Mouse (Mus musculus) E14TG2a.4 (cell line): ENCODE data around the gene D330045A20Rik.
"Not testable (repeated sequence)": the region's sequence is repeated elsewhere in the genome, so short reads cannot be mapped to it uniquely, and the experiment has no call there.

Experiments
- H3K27me3 ChIP-seq: 2 replicates; pipeline ENCODE4 v1.6.1; 2014; ENCODE audit warnings: low read length, control low read depth; ENCODE audit not compliant: insufficient read depth
- H3K36me3 ChIP-seq: 2 replicates; pipeline ENCODE4 v1.6.1; 2014; ENCODE audit warnings: low read length, control low read depth; ENCODE audit not compliant: insufficient read depth
- H3K4me1 ChIP-seq: replicated peaks from 2 replicates; pipeline ENCODE4 v1.6.1; 2014; ENCODE audit warnings: low read depth, low read length, control low read depth
- H3K4me3 ChIP-seq: replicated peaks from 2 replicates; pipeline ENCODE4 v1.5.1; 2014; ENCODE audit warnings: mild to moderate bottlenecking, low read length
- H3K9me3 ChIP-seq: 2 replicates; pipeline ENCODE4 v1.6.1; 2014; ENCODE audit warnings: low read length, control low read depth
- CTCF ChIP-seq: conservative IDR thresholded peaks from 2 replicates; pipeline ENCODE4 v1.5.1; 2014; ENCODE audit warnings: low read length
- NANOG ChIP-seq: IDR thresholded peaks from 2 replicates; pipeline ENCODE4 v1.6.1; 2014; ENCODE audit warnings: borderline replicate concordance, low read length, mixed read lengths
- POU5F1 ChIP-seq: IDR thresholded peaks from 2 replicates; pipeline ENCODE4 v1.6.1; 2014; ENCODE audit warnings: low read length, borderline replicate concordance

Gene D330045A20Rik

GRCm38 (mm10) chrX:139562255-139562924 is 82.2 kb downstream of the D330045A20Rik start:
- Histone ChIP-seq H3K4me3 (no peak overlapping the region), H3K9me3 (no peaks in the 10 kb centered on the region), H3K27me3 (no peaks in the 10 kb centered on the region), H3K36me3 (no peaks in the 10 kb centered on the region), H3K4me1 (no peaks in the 10 kb centered on the region)
- TF ChIP-seq POU5F1 = no peak
- TF ChIP-seq NANOG = no peak
- TF ChIP-seq CTCF = no peak

- no peak within 1 kb of the TSS for H3K4me3 ChIP-seq
- no peaks in the 10 kb centered on the region for H3K36me3 ChIP-seq
- TF ChIP-seq NANOG = no peak
- no peak for TF ChIP-seq CTCF
- TF ChIP-seq POU5F1 = no peak
- H3K4me1 ChIP-seq = no peaks in the 10 kb centered on the region
- no peaks in the 10 kb centered on the region for H3K27me3 ChIP-seq
- no peaks in the 10 kb centered on the region for H3K9me3 ChIP-seq
Measured at GRCm38 (mm10) chrX:139562925-139563461, 82.8 kb downstream of the D330045A20Rik start, which contains the start of gene Rnf128. Gene Rnf128 (plus strand): TSS chrX:139563316.

GRCm38 (mm10) chrX:139570054-139570453 is 89.9 kb downstream of the D330045A20Rik start:
- no peaks in the 10 kb centered on the region for H3K4me1 ChIP-seq
- H3K4me3 ChIP-seq = no peak overlapping the region
- no peaks in the 10 kb centered on the region for H3K9me3 ChIP-seq
- no peaks in the 10 kb centered on the region for H3K27me3 ChIP-seq
- no peak for TF ChIP-seq CTCF
- no peak for TF ChIP-seq NANOG
- no peak for TF ChIP-seq POU5F1
- no peaks in the 10 kb centered on the region for H3K36me3 ChIP-seq

- Histone ChIP-seq H3K36me3 (no peaks in the 10 kb centered on the region), H3K4me3 (no peak overlapping the region), H3K4me1 (no peaks in the 10 kb centered on the region), H3K27me3 (no peaks in the 10 kb centered on the region), H3K9me3 (no peaks in the 10 kb centered on the region)
- TF ChIP-seq POU5F1 = no peak
- no peak for TF ChIP-seq NANOG
- TF ChIP-seq CTCF = no peak
Measured at GRCm38 (mm10) chrX:139578649-139579278, 98.6 kb downstream of the D330045A20Rik start.

GRCm38 (mm10) chrX:139583616-139584015 is 103.4 kb downstream of the D330045A20Rik start:
- Histone ChIP-seq H3K36me3 (no peaks in the 10 kb centered on the region), H3K27me3 (no peaks in the 10 kb centered on the region), H3K4me1 (no peaks in the 10 kb centered on the region), H3K9me3 (no peaks in the 10 kb centered on the region), H3K4me3 (no peak overlapping the region)
- no peak for TF ChIP-seq POU5F1
- TF ChIP-seq NANOG = no peak
- TF ChIP-seq CTCF = no peak

- not testable (repeated sequence) for H3K36me3 ChIP-seq, H3K4me1 ChIP-seq, H3K4me3 ChIP-seq, H3K9me3 ChIP-seq, H3K27me3 ChIP-seq
Measured at GRCm38 (mm10) chrX:139586676-139587075, 106.5 kb downstream of the D330045A20Rik start.

- Histone ChIP-seq H3K4me1 (no peaks in the 10 kb centered on the region), H3K9me3 (no peaks in the 10 kb centered on the region), H3K27me3 (no peaks in the 10 kb centered on the region), H3K4me3 (no peak overlapping the region), H3K36me3 (no peaks in the 10 kb centered on the region)
- TF ChIP-seq CTCF (no peak), POU5F1 (no peak), NANOG (no peak)
Measured at GRCm38 (mm10) chrX:139596404-139596803, 116.2 kb downstream of the D330045A20Rik start.
